Mouse (Mus musculus): ENCODE measurements around the gene Samsn1. TPM values are rescaled to one million over a fixed set of nuclear protein-coding genes. Genes with fewer than 3 reads are reported as not detected.

Samsn1 gene
- 0.02 TPM for polyA plus RNA-seq (2012; fragmentation: generic; extraction: Trizol)
- long read RNA-seq, experiment 1: 0 reads
- long read RNA-seq, experiment 2, partial matches to known transcripts: 0 of 1 reads
- long read RNA-seq, experiment 2, other reads (novel, unspliced or antisense): 0 of 1 reads

DNA sequence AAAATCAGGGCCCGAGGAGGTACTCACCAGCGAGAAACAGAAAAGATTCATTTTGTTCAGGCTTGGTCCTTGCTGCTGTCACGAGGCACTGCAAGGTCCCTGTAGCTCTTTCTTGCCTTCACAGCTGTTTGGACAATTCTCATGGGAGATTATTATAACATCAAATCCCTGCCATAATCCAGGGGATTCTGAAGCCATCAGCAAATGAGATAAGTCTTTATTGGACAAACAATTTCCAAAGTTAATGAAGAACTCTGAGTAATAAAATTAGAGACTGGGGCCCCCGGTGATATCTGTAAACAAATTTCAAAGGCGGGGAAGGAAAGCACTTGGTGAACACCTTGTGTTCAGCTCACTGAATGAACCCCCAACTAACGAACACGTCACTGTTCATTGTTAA, at the start of gene Samsn1:
TSS of gene Samsn1 (minus strand) at position 101 of the 400 bp plus-strand sequence.
- H3K27me3 ChIP-seq (ENCODE audit: control insufficient read depth, insufficient read depth, insufficient read length): no peaks in the 10 kb centered on the region
- H3K4me3 ChIP-seq (ENCODE audit: insufficient read depth, poor library complexity, severe bottlenecking): no peak within 1 kb of the TSS
- H3K36me3 ChIP-seq (ENCODE audit: control insufficient read depth, insufficient read depth): no peaks in the 10 kb centered on the region
- no peaks in the 10 kb centered on the region for H3K79me2 ChIP-seq (ENCODE audit: control insufficient read depth, insufficient read depth)
- H3K79me3 ChIP-seq (ENCODE audit: low read depth): no peaks in the 10 kb centered on the region
- TF ChIP-seq MAX (IDR thresholded peaks at IDR 0.05) (no peak), CTCF (IDR thresholded peaks at IDR 0.05; ENCODE audit: control insufficient read depth, insufficient read depth, insufficient read length) (no peak), MYOG (IDR thresholded peaks at IDR 0.05; ENCODE audit: control insufficient read depth, extremely low read depth, insufficient read length) (no peak), MYOD1 (IDR thresholded peaks at IDR 0.05; ENCODE audit: control insufficient read depth, insufficient read length, low read depth) (no peak), USF1 (IDR thresholded peaks at IDR 0.05; ENCODE audit: low read depth) (no peak), FOSL1 (IDR thresholded peaks at IDR 0.05; ENCODE audit: insufficient read depth, low read length, poor library complexity, severe bottlenecking) (no peak), CEBPB (IDR thresholded peaks at IDR 0.05; ENCODE audit: low read depth) (no peak)
- H3ac ChIP-seq (ENCODE audit: control insufficient read depth, insufficient read length, low read depth): no peak within 1 kb of the TSS

DNA sequence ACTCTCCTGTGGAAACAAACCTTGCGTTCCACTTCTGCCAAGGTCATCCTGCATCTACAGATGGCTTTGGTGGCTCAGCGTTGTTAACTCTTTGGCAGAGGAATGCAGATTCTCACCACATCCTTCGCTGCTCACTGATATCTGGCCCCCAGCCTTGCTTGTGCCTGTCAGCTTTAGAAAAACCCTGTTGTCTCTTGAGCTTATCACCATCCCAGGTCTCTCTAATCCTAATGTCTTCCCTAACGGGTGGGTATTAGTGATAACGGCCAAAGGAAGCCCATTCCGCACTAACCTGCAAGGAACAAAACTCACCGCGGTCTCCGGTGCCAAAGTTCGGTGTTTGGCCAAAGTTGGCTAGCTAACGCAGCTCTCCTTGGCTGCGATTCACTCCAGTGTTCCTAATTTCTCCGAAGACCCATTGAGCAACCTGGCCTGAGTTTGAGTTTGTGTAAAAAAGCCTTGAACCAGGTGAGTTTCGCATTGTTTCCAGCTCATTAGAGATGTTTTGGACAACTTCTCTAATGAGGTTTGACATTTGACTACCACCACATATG, 44.1 kb upstream of the Samsn1 start:
- Histone ChIP-seq H3K36me3 (ENCODE audit: control insufficient read depth, insufficient read depth) (no peaks in the 10 kb centered on the region), H3K79me2 (ENCODE audit: control insufficient read depth, insufficient read depth) (no peaks in the 10 kb centered on the region), H3K27me3 (ENCODE audit: control insufficient read depth, insufficient read depth, insufficient read length) (no peaks in the 10 kb centered on the region), H3K79me3 (ENCODE audit: low read depth) (no peaks in the 10 kb centered on the region), H3K4me3 (ENCODE audit: insufficient read depth, poor library complexity, severe bottlenecking) (no peak overlapping the region), H3ac (ENCODE audit: control insufficient read depth, insufficient read length, low read depth) (no peak overlapping the region)
- TF ChIP-seq MAX (IDR thresholded peaks at IDR 0.05) (no peak), MYOG (IDR thresholded peaks at IDR 0.05; ENCODE audit: control insufficient read depth, extremely low read depth, insufficient read length) (no peak), FOSL1 (IDR thresholded peaks at IDR 0.05; ENCODE audit: insufficient read depth, low read length, poor library complexity, severe bottlenecking) (no peak), CTCF (IDR thresholded peaks at IDR 0.05; ENCODE audit: control insufficient read depth, insufficient read depth, insufficient read length) (no peak), CEBPB (IDR thresholded peaks at IDR 0.05; ENCODE audit: low read depth) (no peak), MYOD1 (IDR thresholded peaks at IDR 0.05; ENCODE audit: control insufficient read depth, insufficient read length, low read depth) (no peak), USF1 (IDR thresholded peaks at IDR 0.05; ENCODE audit: low read depth) (no peak)

DNA sequence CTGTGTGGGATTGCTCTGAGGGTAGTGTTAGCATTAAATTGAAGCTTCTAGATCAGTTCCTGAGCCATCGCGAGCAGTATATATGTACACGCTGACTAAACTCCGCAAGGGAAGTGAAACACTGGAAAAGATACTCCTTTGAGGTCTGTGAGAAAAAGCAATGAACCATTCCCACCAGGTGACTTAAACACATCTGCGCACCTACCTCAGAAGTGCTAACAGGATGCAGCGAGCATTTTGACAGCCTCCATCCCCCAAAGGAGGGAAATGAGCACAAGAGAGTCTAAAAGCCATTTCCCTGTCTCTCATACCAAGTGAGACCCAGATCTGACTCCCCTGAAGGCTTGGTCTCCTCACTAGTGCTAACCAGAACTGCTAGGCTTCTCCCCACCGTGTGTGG, 32.9 kb upstream of the Samsn1 start:
- no peaks in the 10 kb centered on the region for H3K27me3 ChIP-seq (ENCODE audit: control insufficient read depth, insufficient read depth, insufficient read length)
- no peaks in the 10 kb centered on the region for H3K36me3 ChIP-seq (ENCODE audit: control insufficient read depth, insufficient read depth)
- no peak for TF ChIP-seq CEBPB (IDR thresholded peaks at IDR 0.05; ENCODE audit: low read depth)
- TF ChIP-seq CTCF (IDR thresholded peaks at IDR 0.05; ENCODE audit: control insufficient read depth, insufficient read depth, insufficient read length): no peak
- no peak for TF ChIP-seq MYOD1 (IDR thresholded peaks at IDR 0.05; ENCODE audit: control insufficient read depth, insufficient read length, low read depth)
- TF ChIP-seq USF1 (IDR thresholded peaks at IDR 0.05; ENCODE audit: low read depth): no peak
- no peak for TF ChIP-seq FOSL1 (IDR thresholded peaks at IDR 0.05; ENCODE audit: insufficient read depth, low read length, poor library complexity, severe bottlenecking)
- TF ChIP-seq MYOG (IDR thresholded peaks at IDR 0.05; ENCODE audit: control insufficient read depth, extremely low read depth, insufficient read length): no peak
- TF ChIP-seq MAX (IDR thresholded peaks at IDR 0.05): no peak
- H3K79me2 ChIP-seq (ENCODE audit: control insufficient read depth, insufficient read depth): no peaks in the 10 kb centered on the region
- H3ac ChIP-seq (ENCODE audit: control insufficient read depth, insufficient read length, low read depth): no peak overlapping the region
- no peaks in the 10 kb centered on the region for H3K79me3 ChIP-seq (ENCODE audit: low read depth)
- no peak overlapping the region for H3K4me3 ChIP-seq (ENCODE audit: insufficient read depth, poor library complexity, severe bottlenecking)

GRCm38 (mm10) chr16:76054079-76054478, 32.0 kb upstream of the Samsn1 start:
- TF ChIP-seq MYOD1 (IDR thresholded peaks at IDR 0.05; ENCODE audit: control insufficient read depth, insufficient read length, low read depth) (no peak), CTCF (IDR thresholded peaks at IDR 0.05; ENCODE audit: control insufficient read depth, insufficient read depth, insufficient read length) (no peak), FOSL1 (IDR thresholded peaks at IDR 0.05; ENCODE audit: insufficient read depth, low read length, poor library complexity, severe bottlenecking) (no peak), CEBPB (IDR thresholded peaks at IDR 0.05; ENCODE audit: low read depth) (no peak), USF1 (IDR thresholded peaks at IDR 0.05; ENCODE audit: low read depth) (no peak), MAX (IDR thresholded peaks at IDR 0.05) (no peak), MYOG (IDR thresholded peaks at IDR 0.05; ENCODE audit: control insufficient read depth, extremely low read depth, insufficient read length) (no peak)
- Histone ChIP-seq H3ac (ENCODE audit: control insufficient read depth, insufficient read length, low read depth) (no peak overlapping the region), H3K4me3 (ENCODE audit: insufficient read depth, poor library complexity, severe bottlenecking) (no peak overlapping the region), H3K79me3 (ENCODE audit: low read depth) (no peaks in the 10 kb centered on the region), H3K79me2 (ENCODE audit: control insufficient read depth, insufficient read depth) (no peaks in the 10 kb centered on the region), H3K27me3 (ENCODE audit: control insufficient read depth, insufficient read depth, insufficient read length) (no peaks in the 10 kb centered on the region), H3K36me3 (ENCODE audit: control insufficient read depth, insufficient read depth) (no peaks in the 10 kb centered on the region)

GRCm38 (mm10) chr16:76053537-76053936, 31.5 kb upstream of the Samsn1 start:
- no peaks in the 10 kb centered on the region for H3K36me3 ChIP-seq (ENCODE audit: control insufficient read depth, insufficient read depth)
- no peak overlapping the region for H3ac ChIP-seq (ENCODE audit: control insufficient read depth, insufficient read length, low read depth)
- no peaks in the 10 kb centered on the region for H3K79me2 ChIP-seq (ENCODE audit: control insufficient read depth, insufficient read depth)
- no peak overlapping the region for H3K4me3 ChIP-seq (ENCODE audit: insufficient read depth, poor library complexity, severe bottlenecking)
- no peak for TF ChIP-seq USF1 (IDR thresholded peaks at IDR 0.05; ENCODE audit: low read depth)
- TF ChIP-seq CEBPB (IDR thresholded peaks at IDR 0.05; ENCODE audit: low read depth): no peak
- no peak for TF ChIP-seq FOSL1 (IDR thresholded peaks at IDR 0.05; ENCODE audit: insufficient read depth, low read length, poor library complexity, severe bottlenecking)
- TF ChIP-seq CTCF (IDR thresholded peaks at IDR 0.05; ENCODE audit: control insufficient read depth, insufficient read depth, insufficient read length): no peak
- TF ChIP-seq MYOG (IDR thresholded peaks at IDR 0.05; ENCODE audit: control insufficient read depth, extremely low read depth, insufficient read length): no peak
- no peak for TF ChIP-seq MAX (IDR thresholded peaks at IDR 0.05)
- TF ChIP-seq MYOD1 (IDR thresholded peaks at IDR 0.05; ENCODE audit: control insufficient read depth, insufficient read length, low read depth): no peak
- H3K27me3 ChIP-seq (ENCODE audit: control insufficient read depth, insufficient read depth, insufficient read length): no peaks in the 10 kb centered on the region
- no peaks in the 10 kb centered on the region for H3K79me3 ChIP-seq (ENCODE audit: low read depth)

Measured in C2C12 (cell line).